Mouse (Mus musculus) hindbrain, postnatal 0 days (tissue): ENCODE measurements around the gene Nol11. TPM values are rescaled to one million over a fixed set of nuclear protein-coding genes. Genes with fewer than 3 reads are reported as not detected.
A peak's percentile ranks its signal among the peaks of the same experiment; 100 is the strongest.

ENCODE experiments used
- ATAC-seq: fragments of 200-750 bp; cut with Nextera tagmentation; 2 replicates; pipeline ENCODE4 v1.8.0; 2017; ENCODE audit warnings: mild to moderate bottlenecking, moderate TSS enrichment, moderate library complexity
- DNase-seq: peaks from one replicate; pipeline ENCODE4 v3.0.0-alpha.2; 2015; ENCODE audit warnings: low spot score
- H3K27ac ChIP-seq: fragments of 300-500 bp; sonication (generic); 2 replicates; pipeline ENCODE4 v1.5.1; 2014; ENCODE audit warnings: mild to moderate bottlenecking
- H3K27me3 ChIP-seq: fragments of 300-500 bp; sonication (generic); 2 replicates; pipeline ENCODE4 v1.6.1; 2014; ENCODE audit warnings: low read length, mixed read lengths; ENCODE audit not compliant: insufficient read depth
- H3K36me3 ChIP-seq: fragments of 300-500 bp; sonication (generic); 2 replicates; pipeline ENCODE4 v1.6.1; 2014; ENCODE audit warnings: low read length, mixed read lengths; ENCODE audit not compliant: insufficient read depth
- H3K4me1 ChIP-seq: fragments of 300-500 bp; sonication (generic); 2 replicates; pipeline ENCODE4 v1.6.1; 2014; ENCODE audit warnings: antibody characterized with exemption, low read length, mixed read lengths; ENCODE audit not compliant: insufficient read depth
- H3K4me2 ChIP-seq: fragments of 300-500 bp; sonication (generic); 2 replicates; pipeline ENCODE4 v1.6.1; 2014; ENCODE audit warnings: low read depth, mild to moderate bottlenecking, low read length, moderate library complexity, mixed read lengths
- H3K4me3 ChIP-seq: fragments of 300-500 bp; sonication (generic); 2 replicates; pipeline ENCODE4 v1.5.1; 2014; ENCODE audit warnings: low read length
- H3K9ac ChIP-seq: fragments of 300-500 bp; sonication (generic); replicated peaks from 2 replicates; pipeline ENCODE4 v1.6.1; 2014; ENCODE audit warnings: mild to moderate bottlenecking, low read length, moderate library complexity, mixed read lengths
- H3K9me3 ChIP-seq: fragments of 300-500 bp; sonication (generic); 2 replicates; pipeline ENCODE4 v1.6.1; 2016; ENCODE audit warnings: low read length, mixed read lengths
- CTCF ChIP-seq: IDR thresholded peaks from 2 replicates; pipeline ENCODE4 v1.5.1; 2016; ENCODE audit warnings: antibody characterized with exemption, control low read depth, low read depth
- WGBS: fragments of 180-500 bp; shearing (Covaris S2); extraction: QIAGEN DNeasy Blood & Tissue Kit; methylation state at CpG from one replicate; pipeline ENCODE4 v1.1.7; 2014; 5-methylcytosine and 5-hydroxymethylcytosine counted together
- polyA plus RNA-seq: library from polyadenylated mRNA; unstranded; fragments of >200 nt; fragmentation: Nextera tagmentation; extraction: Ambion mirVana; gene quantifications from 2 replicates; pipeline ENCODE4 v1.2.1, GENCODE M21; 2015
- total RNA-seq: library from RNA; depleted of rRNA; stranded (reverse); fragments of >200 nt; gene quantifications from 2 replicates; pipeline ENCODE4 v1.2.3, GENCODE M21; 2014

The Nol11 gene
- total and polyA plus RNA-seq, 2 experiments from 2014 or later: 31.5 to 35.3 TPM

DNA sequence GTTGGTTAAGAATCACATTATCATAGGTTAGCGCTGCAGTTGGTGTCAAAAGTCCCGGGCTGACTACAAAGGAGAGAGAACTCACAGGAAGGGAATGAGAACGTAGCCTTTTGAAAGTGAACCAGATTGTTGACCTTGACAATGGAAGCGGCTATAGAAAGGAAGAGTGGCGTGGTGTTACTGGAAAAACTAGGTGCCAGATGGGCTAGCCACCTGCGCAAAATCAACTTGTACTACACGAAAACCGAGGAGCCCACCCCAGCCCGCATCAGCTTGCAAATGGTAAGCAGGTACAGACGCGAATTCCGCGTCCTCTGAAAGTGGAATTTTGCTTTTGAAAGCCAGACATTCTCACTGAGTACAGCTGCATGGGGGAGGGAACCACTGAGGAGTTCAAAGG lies 20.6 kb upstream of the Nol11 start:
- H3K4me2 ChIP-seq: no peak overlapping the region
- H3K4me1 ChIP-seq: no peaks in the 10 kb centered on the region
- no peak for TF ChIP-seq CTCF
- no peaks in the 10 kb centered on the region for H3K9me3 ChIP-seq
- ATAC-seq (no peak), DNase-seq (no peak)
- WGBS: 78% methylated on average over 13 of the region's 13 CpGs
- no peak overlapping the region for H3K27ac ChIP-seq
- H3K27me3 ChIP-seq: no peaks in the 10 kb centered on the region
- no peak overlapping the region for H3K9ac ChIP-seq
- no peak overlapping the region for H3K4me3 ChIP-seq
- H3K36me3 ChIP-seq: 0 out of 2 replicates have a peak, but pooled peaks cover 3% of the 10 kb centered on the region

DNA sequence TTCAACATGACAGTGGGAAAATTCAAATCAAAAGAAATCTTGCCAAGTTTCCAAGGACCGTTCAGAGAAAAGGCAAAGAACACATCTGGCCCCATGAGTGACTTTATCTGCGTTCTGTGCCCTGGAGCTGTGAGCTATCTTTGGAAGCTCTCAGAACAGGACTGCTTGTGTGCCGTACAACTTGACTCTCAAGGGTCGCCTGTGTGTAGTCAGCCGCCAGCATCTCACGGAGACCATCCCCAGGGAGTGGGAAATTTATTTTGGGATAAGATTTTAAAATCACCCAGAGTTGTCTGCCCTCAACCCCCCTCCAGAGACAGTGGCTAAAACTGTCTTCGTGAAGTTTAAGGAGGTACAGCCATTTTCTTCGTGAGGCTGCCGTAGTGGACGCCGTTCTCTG lies 12.6 kb upstream of the Nol11 start:
- 82% methylated on average over 11 of the region's 11 CpGs for WGBS
- ATAC-seq (no peak), DNase-seq (no peak)
- Histone ChIP-seq H3K4me2 (no peak overlapping the region), H3K9me3 (no peaks in the 10 kb centered on the region), H3K9ac (no peak overlapping the region), H3K27ac (no peak overlapping the region), H3K4me3 (no peak overlapping the region), H3K36me3 (no peaks in the 10 kb centered on the region), H3K4me1 (no peaks in the 10 kb centered on the region), H3K27me3 (no peaks in the 10 kb centered on the region)
- no peak for TF ChIP-seq CTCF

- no peak for TF ChIP-seq CTCF
- DNase-seq (no peak), ATAC-seq (no peak)
- H3K36me3 ChIP-seq: no peaks in the 10 kb centered on the region
- WGBS: 90% methylated on average over 5 of the region's 5 CpGs
- H3K9ac ChIP-seq: no peak overlapping the region
- no peaks in the 10 kb centered on the region for H3K27me3 ChIP-seq
- no peak overlapping the region for H3K27ac ChIP-seq
- H3K9me3 ChIP-seq: no peaks in the 10 kb centered on the region
- H3K4me3 ChIP-seq: no peak overlapping the region
- no peaks in the 10 kb centered on the region for H3K4me1 ChIP-seq
- no peak overlapping the region for H3K4me2 ChIP-seq
These were observed 10.1 kb upstream of the Nol11 start for GRCm38 (mm10) chr11:107199281-107199680.

GRCm38 (mm10) chr11:107195334-107195733 lies 6.2 kb upstream of the Nol11 start:
- no peaks in the 10 kb centered on the region for H3K36me3 ChIP-seq
- ATAC-seq: no peak
- no peak overlapping the region for H3K4me3 ChIP-seq
- H3K27ac ChIP-seq: no peak overlapping the region
- H3K4me2 ChIP-seq: no peak overlapping the region
- no peak for TF ChIP-seq CTCF
- no peak for DNase-seq
- no peaks in the 10 kb centered on the region for H3K27me3 ChIP-seq
- H3K9me3 ChIP-seq: no peaks in the 10 kb centered on the region
- H3K4me1 ChIP-seq: no peaks in the 10 kb centered on the region
- 73% methylated on average over 2 of the region's 2 CpGs for WGBS
- no peak overlapping the region for H3K9ac ChIP-seq

GRCm38 (mm10) chr11:107190376-107190775 lies 1.2 kb upstream of the Nol11 start:
- Histone ChIP-seq H3K9ac (no peak overlapping the region), H3K27me3 (no peaks in the 10 kb centered on the region), H3K4me2 (no peak overlapping the region), H3K27ac (no peak overlapping the region), H3K9me3 (no peaks in the 10 kb centered on the region), H3K4me1 (no peaks in the 10 kb centered on the region), H3K36me3 (peaks cover 5% of the 10 kb centered on the region; the same call in 1 of the 2 replicates), H3K4me3 (no peak overlapping the region)
- TF ChIP-seq CTCF: no peak
- 38% methylated on average over 2 of the region's 2 CpGs for WGBS
- DNase-seq (peak; percentile 63), ATAC-seq (no peak)

GRCm38 (mm10) chr11:107183777-107184176 lies 5.4 kb downstream of the Nol11 start:
- H3K4me1 ChIP-seq: no peaks in the 10 kb centered on the region
- TF ChIP-seq CTCF: no peak
- H3K4me3 ChIP-seq: no peak overlapping the region
- H3K36me3 ChIP-seq: peaks cover 52% of the 10 kb centered on the region
- WGBS: 90% methylated on average over 8 of the region's 8 CpGs
- no peaks in the 10 kb centered on the region for H3K9me3 ChIP-seq
- H3K27ac ChIP-seq: no peak overlapping the region
- no peak for DNase-seq
- no peak overlapping the region for H3K4me2 ChIP-seq
- H3K27me3 ChIP-seq: no peaks in the 10 kb centered on the region
- no peak overlapping the region for H3K9ac ChIP-seq
- ATAC-seq: no peak

GRCm38 (mm10) chr11:107161215-107161614 lies 28.0 kb downstream of the Nol11 start:
- WGBS: 85% methylated on average over 4 of the region's 4 CpGs
- DNase-seq (no peak), ATAC-seq (no peak)
- no peaks in the 10 kb centered on the region for H3K27me3 ChIP-seq
- TF ChIP-seq CTCF: no peak
- no peak overlapping the region for H3K4me2 ChIP-seq
- H3K4me3 ChIP-seq: no peak overlapping the region
- H3K4me1 ChIP-seq: no peaks in the 10 kb centered on the region
- no peaks in the 10 kb centered on the region for H3K9me3 ChIP-seq
- H3K9ac ChIP-seq: no peak overlapping the region
- peaks cover 2% of the 10 kb centered on the region; the same call in 1 of the 2 replicates for H3K36me3 ChIP-seq
- H3K27ac ChIP-seq: no peak overlapping the region
